Mouse (Mus musculus) layer of hippocampus, postnatal 10 days (tissue): ENCODE measurements around the gene A430033K04Rik. TPM values are rescaled to one million over a fixed set of nuclear protein-coding genes. Genes with fewer than 3 reads are reported as not detected.

Experiments
- DNase-seq, 2 experiments: peaks; one replicate each; pipeline ENCODE4 v3.0.0; 2021; ENCODE audit warnings: low spot score in 2 of 2
- long read RNA-seq: library from polyadenylated mRNA; stranded (forward); transcript quantifications from one replicate; pipeline ENCODE4 v2.0.0, GENCODE M21; 2023
- total RNA-seq, 2 experiments: library from RNA; stranded (reverse); gene quantifications; 2 replicates each; pipeline ENCODE4 v1.2.3; 2021

A430033K04Rik gene
- total RNA-seq = 10 to 100 TPM; 12.5 to 13.6 TPM
- long read RNA-seq, partial matches to known transcripts = 0 of 7 reads
- long read RNA-seq, other reads (novel, unspliced or antisense) = 4 of 7 reads

GRCm38 (mm10) chr5:138622645-138623477 lies at the start of gene A430033K04Rik:
TSS of gene A430033K04Rik (plus strand) at chr5:138622859.
- peak; percentile 94 to 95 for DNase-seq

GRCm38 (mm10) chr5:138587396-138587795 lies 35.3 kb upstream of the A430033K04Rik start:
- DNase-seq = no peak

GRCm38 (mm10) chr5:138618353-138618752 lies 4.3 kb upstream of the A430033K04Rik start:
- DNase-seq = no peak

- peak; percentile 88 to 91 for DNase-seq
Measured at GRCm38 (mm10) chr5:138619211-138620128, 3.2 kb upstream of the A430033K04Rik start, which contains the start of gene Zfp68. TSS of gene Zfp68 (minus strand) at chr5:138619761.

- no peak for DNase-seq
Measured at GRCm38 (mm10) chr5:138620836-138621235, 1.8 kb upstream of the A430033K04Rik start.

- DNase-seq = no peak
Measured at GRCm38 (mm10) chr5:138623478-138623875, 818 bp downstream of the A430033K04Rik start.

GRCm38 (mm10) chr5:138636486-138636885 lies 13.8 kb downstream of the A430033K04Rik start:
- no peak for DNase-seq

- no peak for DNase-seq
Measured at GRCm38 (mm10) chr5:138641081-138641480, 18.4 kb downstream of the A430033K04Rik start.

- DNase-seq = no peak
Measured at GRCm38 (mm10) chr5:138641761-138642160, 19.1 kb downstream of the A430033K04Rik start.

GRCm38 (mm10) chr5:138652911-138653310 lies 30.3 kb downstream of the A430033K04Rik start:
- no peak for DNase-seq

- peak; percentile 55 to 72 for DNase-seq
Measured at GRCm38 (mm10) chr5:138656477-138657156, 34.0 kb downstream of the A430033K04Rik start.

- DNase-seq = no peak
Measured at GRCm38 (mm10) chr5:138657407-138657806, 34.7 kb downstream of the A430033K04Rik start.

GRCm38 (mm10) chr5:138657854-138658253 lies 35.2 kb downstream of the A430033K04Rik start:
- peak; percentile 22 to 31 for DNase-seq

- peak; percentile 52 to 69 for DNase-seq
Measured at GRCm38 (mm10) chr5:138658922-138659321, 36.3 kb downstream of the A430033K04Rik start.

- DNase-seq = no peak
Measured at GRCm38 (mm10) chr5:138683023-138683766, 60.5 kb downstream of the A430033K04Rik start.

GRCm38 (mm10) chr5:138683821-138684220 lies 61.2 kb downstream of the A430033K04Rik start:
- no peak for DNase-seq

GRCm38 (mm10) chr5:138687453-138687852 lies 64.8 kb downstream of the A430033K04Rik start:
- DNase-seq = no peak

GRCm38 (mm10) chr5:138689254-138689653 lies 66.6 kb downstream of the A430033K04Rik start:
- peak in 1 of 2 experiments; percentile 6 for DNase-seq

GRCm38 (mm10) chr5:138692936-138693570 lies 70.4 kb downstream of the A430033K04Rik start:
- DNase-seq = no peak

- DNase-seq = no peak
Measured at GRCm38 (mm10) chr5:138694036-138694435, 71.4 kb downstream of the A430033K04Rik start.
